Mouse (Mus musculus) midbrain, embryonic 16.5 days (tissue): ENCODE measurements around the gene Pcca. TPM values are rescaled to one million over a fixed set of nuclear protein-coding genes. Genes with fewer than 3 reads are reported as not detected.

Experiments
- ATAC-seq: fragments of 200-750 bp; cut with Nextera tagmentation; 2 replicates; pipeline ENCODE4 v1.8.0; 2017; ENCODE audit warnings: moderate TSS enrichment
- H3K27ac ChIP-seq: fragments of 300-500 bp; sonication (generic); 2 replicates; pipeline ENCODE4 v1.5.1; 2014; ENCODE audit warnings: mild to moderate bottlenecking, low read length, mixed read lengths
- H3K27me3 ChIP-seq: fragments of 300-500 bp; sonication (generic); 2 replicates; pipeline ENCODE4 v1.6.1; 2014; ENCODE audit warnings: low read depth, low read length, mixed read lengths; ENCODE audit not compliant: control insufficient read depth, insufficient read depth
- H3K36me3 ChIP-seq: fragments of 300-500 bp; sonication (generic); 2 replicates; pipeline ENCODE4 v1.6.1; 2014; ENCODE audit warnings: mild to moderate bottlenecking, low read length, moderate library complexity, mixed read lengths; ENCODE audit not compliant: control insufficient read depth, insufficient read depth
- H3K4me1 ChIP-seq: fragments of 300-500 bp; sonication (generic); 2 replicates; pipeline ENCODE4 v1.6.1; 2014; ENCODE audit warnings: mild to moderate bottlenecking, low read length, mixed read lengths; ENCODE audit not compliant: control insufficient read depth, insufficient read depth
- H3K4me2 ChIP-seq: fragments of 300-500 bp; sonication (generic); 2 replicates; pipeline ENCODE4 v1.6.1; 2014; ENCODE audit warnings: mild to moderate bottlenecking, low read length, mixed read lengths
- H3K4me3 ChIP-seq: fragments of 300-500 bp; sonication (generic); 2 replicates; pipeline ENCODE4 v1.5.1; 2014; ENCODE audit warnings: low read depth, mild to moderate bottlenecking, low read length, moderate library complexity, mixed read lengths
- H3K9ac ChIP-seq: fragments of 300-500 bp; sonication (generic); 2 replicates; pipeline ENCODE4 v1.6.1; 2014; ENCODE audit warnings: low read depth, low read length, mixed read lengths
- H3K9me3 ChIP-seq: fragments of 300-500 bp; sonication (generic); replicated peaks from 2 replicates; pipeline ENCODE4 v1.6.1; 2014; ENCODE audit warnings: mild to moderate bottlenecking, low read length, mixed read lengths; ENCODE audit not compliant: control insufficient read depth, poor library complexity, severe bottlenecking
- WGBS: fragments of 180-500 bp; shearing (Covaris S2); extraction: QIAGEN DNeasy Blood & Tissue Kit; methylation state at CpG from one replicate; pipeline ENCODE4 v1.1.7; 2014; 5-methylcytosine and 5-hydroxymethylcytosine counted together
- polyA plus RNA-seq: library from polyadenylated mRNA; unstranded; fragments of >200 nt; fragmentation: Nextera tagmentation; extraction: Ambion mirVana; gene quantifications from 2 replicates; pipeline ENCODE4 v1.2.1, GENCODE M21; 2015

The Pcca gene
- polyA plus RNA-seq, 1 experiment from 2014 or later, result 25.9 TPM

GRCm38 (mm10) chr14:122651681-122652080 lies 117.6 kb downstream of the Pcca start:
- H3K27me3 ChIP-seq, result no peaks in the 10 kb centered on the region
- ATAC-seq, result no peak
- no peak overlapping the region for H3K27ac ChIP-seq
- no peak overlapping the region for H3K9ac ChIP-seq
- no peak overlapping the region for H3K4me2 ChIP-seq
- no peak overlapping the region for H3K4me3 ChIP-seq
- H3K9me3 ChIP-seq, result no peaks in the 10 kb centered on the region
- no peaks in the 10 kb centered on the region for H3K36me3 ChIP-seq
- H3K4me1 ChIP-seq, result no peaks in the 10 kb centered on the region
- WGBS, result 94% methylated on average over 2 of the region's 2 CpGs

GRCm38 (mm10) chr14:122675661-122676060 lies 141.5 kb downstream of the Pcca start:
- ATAC-seq, result no peak
- no peak overlapping the region for H3K27ac ChIP-seq
- 85% methylated on average over 3 of the region's 3 CpGs for WGBS

GRCm38 (mm10) chr14:122683645-122684044 lies 149.5 kb downstream of the Pcca start:
- Histone ChIP-seq H3K27ac (no peak overlapping the region), H3K4me3 (no peak overlapping the region), H3K36me3 (no peaks in the 10 kb centered on the region), H3K27me3 (no peaks in the 10 kb centered on the region), H3K9me3 (no peaks in the 10 kb centered on the region), H3K9ac (no peak overlapping the region), H3K4me2 (no peak overlapping the region), H3K4me1 (peaks cover 5% of the 10 kb centered on the region; the same call in 1 of the 2 replicates)
- WGBS, result 86% methylated on average over 1 of the region's 1 CpGs
- no peak for ATAC-seq

More at GRCm38 (mm10) chr14:122675661-122676060, 141.5 kb downstream of the Pcca start:
- H3K4me2 ChIP-seq, result no peak overlapping the region
- H3K9ac ChIP-seq, result no peak overlapping the region
- H3K27me3 ChIP-seq, result no peaks in the 10 kb centered on the region
- no peaks in the 10 kb centered on the region for H3K4me1 ChIP-seq
- H3K9me3 ChIP-seq, result no peaks in the 10 kb centered on the region
- H3K36me3 ChIP-seq, result no peaks in the 10 kb centered on the region
- H3K4me3 ChIP-seq, result no peak overlapping the region

- H3K4me1 ChIP-seq, result peaks cover 5% of the 10 kb centered on the region; the same call in 1 of the 2 replicates
- peak overlapping the region; percentile 25 for H3K27ac ChIP-seq
- ATAC-seq, result peak; percentile 79
- no peaks in the 10 kb centered on the region for H3K36me3 ChIP-seq
- H3K9me3 ChIP-seq, result no peaks in the 10 kb centered on the region
- no peak overlapping the region for H3K9ac ChIP-seq
- H3K4me3 ChIP-seq, result no peak overlapping the region
- no peaks in the 10 kb centered on the region for H3K27me3 ChIP-seq
- no peak overlapping the region for H3K4me2 ChIP-seq
- WGBS, result 55% methylated on average over 4 of the region's 4 CpGs
Measured at GRCm38 (mm10) chr14:122684250-122684649, 150.1 kb downstream of the Pcca start.

- peak; percentile 77; the same call in 1 of the 2 replicates for ATAC-seq
- 19% methylated on average over 2 of the region's 2 CpGs for WGBS
- H3K4me2 ChIP-seq, result no peak overlapping the region
- no peak overlapping the region for H3K4me3 ChIP-seq
- H3K4me1 ChIP-seq, result peaks cover 5% of the 10 kb centered on the region; the same call in 1 of the 2 replicates
- H3K27me3 ChIP-seq, result no peaks in the 10 kb centered on the region
- no peaks in the 10 kb centered on the region for H3K9me3 ChIP-seq
- no peak overlapping the region for H3K9ac ChIP-seq
- H3K27ac ChIP-seq, result no peak overlapping the region
- no peaks in the 10 kb centered on the region for H3K36me3 ChIP-seq
Measured at GRCm38 (mm10) chr14:122684811-122685210, 150.7 kb downstream of the Pcca start.

- Histone ChIP-seq H3K27ac (no peak overlapping the region), H3K36me3 (0 out of 2 replicates have a peak, but pooled peaks cover 3% of the 10 kb centered on the region), H3K9ac (no peak overlapping the region), H3K4me2 (no peak overlapping the region), H3K27me3 (no peaks in the 10 kb centered on the region), H3K4me3 (no peak overlapping the region), H3K4me1 (peaks cover 5% of the 10 kb centered on the region; the same call in 1 of the 2 replicates), H3K9me3 (no peaks in the 10 kb centered on the region)
- WGBS, result 57% methylated on average over 7 of the region's 7 CpGs
- ATAC-seq, result no peak
Measured at GRCm38 (mm10) chr14:122687398-122687797, 153.3 kb downstream of the Pcca start.

- H3K27me3 ChIP-seq, result no peaks in the 10 kb centered on the region
- H3K27ac ChIP-seq, result no peak overlapping the region
- WGBS, result 95% methylated on average over 4 of the region's 4 CpGs
- no peak overlapping the region for H3K4me3 ChIP-seq
- 0 out of 2 replicates have a peak, but pooled peaks cover 3% of the 10 kb centered on the region for H3K36me3 ChIP-seq
- no peak overlapping the region for H3K4me2 ChIP-seq
- peaks cover 5% of the 10 kb centered on the region; the same call in 1 of the 2 replicates for H3K4me1 ChIP-seq
- no peak overlapping the region for H3K9ac ChIP-seq
- H3K9me3 ChIP-seq, result no peaks in the 10 kb centered on the region
- no peak for ATAC-seq
Measured at GRCm38 (mm10) chr14:122688378-122688777, 154.3 kb downstream of the Pcca start.

- Histone ChIP-seq H3K27ac (no peak overlapping the region), H3K36me3 (0 out of 2 replicates have a peak, but pooled peaks cover 3% of the 10 kb centered on the region), H3K4me1 (0 out of 2 replicates have a peak, but pooled peaks cover 5% of the 10 kb centered on the region), H3K4me2 (no peak overlapping the region), H3K4me3 (no peak overlapping the region), H3K9ac (no peak overlapping the region), H3K27me3 (no peaks in the 10 kb centered on the region), H3K9me3 (no peaks in the 10 kb centered on the region)
- ATAC-seq, result no peak
- 61% methylated on average over 17 of the region's 17 CpGs for WGBS
Measured at GRCm38 (mm10) chr14:122689136-122689815, 155.2 kb downstream of the Pcca start.

- no peaks in the 10 kb centered on the region for H3K27me3 ChIP-seq
- no peaks in the 10 kb centered on the region for H3K4me1 ChIP-seq
- whole genome bisulfite sequencing, result 88% methylated on average over 1 of the region's 1 CpGs
- H3K9ac ChIP-seq, result no peak overlapping the region
- ATAC-seq, result no peak
- no peak overlapping the region for H3K27ac ChIP-seq
- H3K9me3 ChIP-seq, result no peaks in the 10 kb centered on the region
- H3K4me2 ChIP-seq, result no peak overlapping the region
- H3K36me3 ChIP-seq, result 0 out of 2 replicates have a peak, but pooled peaks cover 3% of the 10 kb centered on the region
- H3K4me3 ChIP-seq, result no peak overlapping the region
Measured at GRCm38 (mm10) chr14:122691555-122691954, 157.4 kb downstream of the Pcca start.
